Mouse (Mus musculus): ENCODE data around the gene Fam83d. TPM values are rescaled to one million over a fixed set of nuclear protein-coding genes. Genes with fewer than 3 reads are reported as not detected.

Gene Fam83d
- polyA plus RNA-seq, 1 experiment from 2014 or later, result 56.7 TPM

Small RNAs within 50 kb of the gene (microRNA-seq; reads per million reads assigned to microRNA genes)
- gene Gm26141, result not detected

Other genes with a start within 250 kb of the Fam83d start
- gene Slc32a1, start 157.3 kb upstream of the Fam83d start, polyA plus RNA-seq (2016; fragmentation: Nextera tagmentation; extraction: Ambion mirVana), result not detected in 2 replicates
- gene Actr5, start 143.2 kb upstream of the Fam83d start, polyA plus RNA-seq (2016; fragmentation: Nextera tagmentation; extraction: Ambion mirVana), result 8.5 and 12.7 TPM in 2 replicates
- gene Ppp1r16b, start 102.7 kb upstream of the Fam83d start, polyA plus RNA-seq (2016; fragmentation: Nextera tagmentation; extraction: Ambion mirVana), result 4.1 and 4.7 TPM in 2 replicates
- gene Dhx35, start 26.7 kb downstream of the Fam83d start, polyA plus RNA-seq (2016; fragmentation: Nextera tagmentation; extraction: Ambion mirVana), result 14.9 and 16.5 TPM in 2 replicates

Measured in heart, embryonic 10.5 days (tissue).